Mouse (Mus musculus) cerebellum, postnatal 36 days (tissue): ENCODE results near the gene Rpl36a.
"Not testable (repeated sequence)": the region's sequence is repeated elsewhere in the genome, so short reads cannot be mapped to it uniquely, and the experiment has no call there.

ENCODE experiments used
- DNase-seq, 2 experiments: peaks; one replicate each; pipeline ENCODE4 v3.0.0; 2021 to 2022; ENCODE audit warnings: mixed read lengths in 2 of 2

Gene Rpl36a

DNA sequence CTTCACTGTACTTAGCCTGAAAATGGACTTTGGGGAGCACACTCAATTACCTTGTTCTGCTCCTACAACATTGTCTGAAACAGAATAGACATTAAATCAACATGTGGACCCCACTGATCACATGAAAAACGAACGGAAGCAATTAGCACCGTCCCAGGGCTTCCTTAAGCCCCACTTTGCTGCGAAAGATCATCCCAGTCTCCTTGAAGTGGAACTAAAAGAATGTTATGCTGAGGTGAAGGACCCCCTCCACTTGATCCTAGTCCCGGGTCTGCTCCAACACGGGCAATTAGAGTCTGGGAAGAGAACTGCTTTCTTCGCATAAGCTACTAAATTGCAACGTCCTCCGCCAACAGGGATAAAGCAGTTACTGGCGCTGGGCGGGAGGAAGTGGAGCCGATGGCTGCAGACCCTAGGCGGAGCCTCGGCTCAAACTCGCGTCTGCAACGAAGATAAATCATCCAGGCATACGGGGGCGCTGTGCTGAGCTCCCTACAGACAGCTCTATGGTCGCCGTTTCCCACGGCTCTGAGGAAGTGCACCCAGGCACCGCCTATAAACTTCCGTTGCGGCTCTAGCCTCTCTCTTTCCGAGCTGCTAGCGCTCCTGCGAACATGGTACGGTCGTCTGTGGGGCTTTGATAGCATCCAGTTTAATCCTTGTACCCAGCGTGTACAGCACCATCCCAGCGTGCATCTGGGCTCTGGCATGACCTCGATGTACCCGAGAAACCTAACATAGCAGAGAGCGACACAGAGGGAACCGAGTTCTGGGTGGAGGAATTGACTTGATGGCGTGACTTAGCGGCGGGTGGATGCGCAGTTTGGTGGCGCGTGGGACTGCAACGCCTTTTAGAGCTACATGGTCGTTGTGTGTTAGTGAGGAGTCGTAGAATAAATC lies at the start of gene Rpl36a:
Gene Rpl36a (plus strand): TSS at position 552 of the 900 bp plus-strand sequence.
- DNase-seq: peak; percentile 88 to 89

- not testable (repeated sequence) for DNase-seq
These were observed 45.7 kb upstream of the Rpl36a start for GRCm38 (mm10) chrX:134539795-134540194.

DNA sequence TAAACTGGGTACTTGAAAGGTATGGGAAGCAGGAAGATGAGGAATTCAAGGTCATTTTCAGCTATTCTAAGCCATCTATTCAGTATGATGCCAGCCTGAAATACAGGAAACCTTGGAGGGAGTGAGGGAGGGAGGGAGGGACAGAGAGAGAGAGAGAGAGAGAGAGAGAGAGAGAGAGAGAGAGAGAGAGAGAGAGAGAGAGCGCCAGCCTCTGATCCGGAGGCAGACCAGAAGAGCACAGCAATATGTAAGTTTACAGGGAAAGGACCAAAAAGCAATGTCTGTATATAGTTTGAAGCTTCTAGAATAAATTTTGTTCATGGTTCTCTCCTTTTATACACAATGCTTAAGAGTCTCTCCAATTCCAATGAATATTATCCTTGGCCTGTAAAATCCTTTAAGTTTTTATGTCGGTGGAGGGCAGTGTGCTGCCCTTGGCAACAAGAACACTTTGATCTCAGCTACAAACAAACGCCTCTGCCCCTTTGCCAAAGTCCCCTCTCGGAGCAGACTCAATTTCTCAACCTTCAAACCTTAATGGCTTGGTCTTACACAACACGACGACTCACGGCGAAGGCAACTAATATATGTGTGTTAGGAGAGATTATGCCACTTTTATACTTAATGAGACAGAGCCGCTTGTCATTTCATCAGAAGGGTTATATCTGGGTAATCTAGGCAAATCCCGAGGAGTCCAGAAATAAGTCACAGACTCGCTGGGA lies 44.9 kb upstream of the Rpl36a start:
- DNase-seq: no peak

DNA sequence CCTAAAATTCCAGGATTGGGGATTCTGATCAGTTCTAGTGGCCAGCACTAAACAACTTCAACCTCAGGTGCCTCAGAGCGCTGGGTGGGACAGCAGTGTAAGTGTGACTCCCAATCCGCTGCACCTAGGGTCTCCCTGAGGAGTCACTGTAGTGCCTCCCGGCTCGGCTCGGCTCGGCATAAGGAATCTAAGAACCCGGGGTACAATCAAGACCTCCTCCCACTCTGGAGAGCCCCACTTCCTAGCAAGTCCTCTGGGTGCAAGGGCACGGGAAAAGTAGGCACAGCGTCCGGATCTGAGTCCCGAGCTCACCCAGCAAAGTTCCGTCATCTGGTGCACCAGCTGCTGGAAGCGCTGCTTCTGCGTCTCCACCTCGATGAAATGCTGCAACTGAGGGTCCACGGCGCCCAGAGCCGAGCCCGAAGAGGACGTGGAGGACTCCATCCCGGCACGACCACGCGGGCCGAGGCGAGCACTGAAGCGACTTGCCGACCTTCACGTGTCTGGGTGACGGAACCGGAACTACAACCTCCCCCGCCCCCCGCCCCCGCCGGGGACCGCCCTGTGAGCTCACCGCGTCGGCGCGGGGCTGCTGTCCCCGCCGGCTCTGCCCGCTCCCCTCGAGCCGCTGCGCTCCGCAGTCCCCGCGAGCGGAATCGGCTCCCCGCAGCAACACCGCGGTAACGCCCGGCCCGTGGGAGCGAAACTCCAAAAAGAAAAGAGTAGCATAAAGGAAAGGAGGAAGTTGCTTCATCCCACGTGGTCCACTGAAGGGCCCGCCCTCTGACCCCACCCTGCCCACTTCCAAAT lies 44.1 kb upstream of the Rpl36a start, which contains the start of gene Timm8a1:
Gene Timm8a1 (minus strand): TSS at position 721 of the 810 bp plus-strand sequence.
- peak; percentile 34 to 35 for DNase-seq

GRCm38 (mm10) chrX:134541955-134542308 lies 43.5 kb upstream of the Rpl36a start:
- DNase-seq: no peak

DNA sequence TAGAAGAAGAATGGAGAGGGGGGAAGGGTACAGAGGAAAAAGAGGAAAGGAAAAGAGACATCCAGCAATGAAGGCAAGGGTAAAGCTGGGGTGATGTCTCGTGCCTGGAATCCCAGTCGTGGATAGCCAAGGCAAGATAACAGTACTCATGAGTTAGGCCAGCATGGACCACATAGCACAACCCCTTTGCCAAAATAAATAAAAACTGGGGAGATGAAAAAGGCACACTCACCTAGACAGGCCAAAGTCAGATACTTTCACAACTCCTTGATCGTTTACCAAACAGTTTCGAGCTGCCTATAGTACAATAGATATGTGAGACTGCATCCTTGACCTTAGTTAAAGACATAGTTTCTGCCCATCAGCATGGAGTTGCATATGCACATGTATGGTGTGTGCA lies 38.1 kb upstream of the Rpl36a start:
- no peak for DNase-seq

- peak in 1 of 2 experiments; percentile 27 for DNase-seq
These were observed 34.6 kb upstream of the Rpl36a start for GRCm38 (mm10) chrX:134550903-134551302.

DNA sequence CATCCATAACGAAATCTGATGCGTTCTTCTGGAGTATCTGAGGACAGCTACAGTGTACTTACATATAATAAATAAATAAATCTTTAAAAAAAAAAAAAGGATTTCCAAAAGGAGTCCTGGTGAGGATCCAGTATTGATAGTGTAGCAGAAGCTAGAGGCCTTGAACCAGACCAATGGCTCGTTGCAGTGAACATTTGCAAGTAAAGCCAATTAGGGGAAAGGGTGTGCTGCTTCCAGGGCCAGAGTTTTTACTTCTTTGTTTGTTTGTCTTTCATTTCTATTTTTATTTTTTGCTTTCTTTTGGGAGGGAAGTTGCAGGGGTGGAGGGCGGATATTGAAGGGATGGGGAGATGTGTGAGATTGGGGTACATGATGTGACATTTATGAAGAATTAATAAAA lies 32.1 kb upstream of the Rpl36a start:
- no peak for DNase-seq

GRCm38 (mm10) chrX:134554425-134554824 lies 31.0 kb upstream of the Rpl36a start:
- no peak for DNase-seq

GRCm38 (mm10) chrX:134564326-134564725 lies 21.1 kb upstream of the Rpl36a start:
- DNase-seq: no peak

GRCm38 (mm10) chrX:134566536-134567222 lies 18.8 kb upstream of the Rpl36a start:
- no peak for DNase-seq

- no peak for DNase-seq
These were observed 7.6 kb upstream of the Rpl36a start for GRCm38 (mm10) chrX:134577896-134578295.

DNA sequence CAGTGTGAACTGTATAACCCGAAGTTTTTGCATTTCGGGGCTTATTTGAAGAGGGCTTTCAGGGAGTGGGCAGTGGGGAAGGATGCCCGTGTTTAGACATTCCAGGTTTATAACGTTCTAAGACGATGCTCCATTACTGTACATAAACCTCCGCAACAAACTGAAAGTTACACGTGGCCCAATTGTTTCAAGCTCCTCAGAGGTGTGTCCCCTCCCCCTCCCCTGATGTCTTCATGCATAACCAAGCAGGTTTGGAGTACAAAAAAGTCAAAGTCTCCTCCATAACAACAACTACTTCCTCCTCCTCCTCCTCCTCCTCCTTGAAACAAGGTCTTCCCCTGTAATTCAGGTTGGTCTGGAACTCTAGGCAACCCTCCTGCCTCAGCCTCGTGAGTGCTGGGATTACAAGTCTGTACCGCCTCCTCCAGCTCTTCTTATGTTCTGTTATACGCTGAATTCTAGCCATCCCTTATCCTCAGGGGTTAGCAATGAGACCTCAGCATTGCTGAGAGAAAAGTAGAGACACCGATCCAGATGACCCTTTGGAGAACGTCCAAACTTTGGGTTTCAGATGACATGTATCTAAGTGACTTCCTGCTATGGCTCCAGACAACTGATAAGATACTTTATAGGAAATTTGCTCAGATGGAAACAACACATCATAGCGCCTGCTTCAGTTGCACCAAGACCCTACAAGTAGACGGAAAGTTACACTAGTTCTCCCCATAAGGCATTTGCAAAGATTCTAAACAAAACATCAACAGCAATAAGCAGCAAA lies 4.7 kb upstream of the Rpl36a start:
- no peak for DNase-seq

DNA sequence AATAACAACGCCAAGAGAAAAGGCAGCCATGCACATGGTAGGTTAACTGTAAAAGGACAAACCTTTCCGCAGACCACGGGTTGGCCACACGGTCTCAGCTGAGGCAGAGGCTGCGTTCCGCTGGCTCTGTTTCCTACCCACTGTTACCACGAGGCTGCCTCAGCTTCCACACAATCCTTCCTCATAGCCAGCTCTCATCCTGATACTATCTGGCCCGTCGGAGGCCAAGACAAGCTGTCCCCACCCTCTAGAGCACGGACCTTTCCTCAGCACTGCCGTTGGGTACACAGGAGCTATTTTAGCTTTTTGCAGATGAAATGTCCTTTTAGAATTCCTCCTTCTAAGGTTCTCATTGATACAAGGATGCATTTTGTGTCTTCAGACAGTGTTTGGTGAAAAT lies 3.2 kb upstream of the Rpl36a start:
- DNase-seq: no peak

- no peak for DNase-seq
These were observed 2.4 kb upstream of the Rpl36a start, which contains the start of gene Btk for GRCm38 (mm10) chrX:134582888-134583669. Gene Btk (minus strand): TSS chrX:134583570.

DNA sequence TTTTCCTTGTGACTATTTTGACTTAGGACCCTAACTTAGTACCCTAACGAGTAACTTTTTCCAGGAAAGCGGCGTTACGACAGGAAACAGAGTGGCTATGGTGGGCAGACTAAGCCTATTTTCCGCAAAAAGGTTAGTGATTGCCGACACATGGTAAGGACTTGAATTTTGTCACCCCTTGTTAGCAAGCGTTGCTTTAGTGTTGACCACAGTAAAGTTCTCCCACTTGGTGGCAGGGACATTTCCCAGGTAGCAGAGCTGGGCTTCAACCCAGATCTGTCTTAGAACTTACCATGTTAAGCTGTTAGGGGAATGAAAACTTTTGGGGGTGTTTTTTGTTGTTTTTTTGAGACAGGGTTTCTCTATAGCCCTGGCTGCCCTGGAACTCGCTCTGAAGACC lies 993 bp downstream of the Rpl36a start:
- DNase-seq: no peak

DNA sequence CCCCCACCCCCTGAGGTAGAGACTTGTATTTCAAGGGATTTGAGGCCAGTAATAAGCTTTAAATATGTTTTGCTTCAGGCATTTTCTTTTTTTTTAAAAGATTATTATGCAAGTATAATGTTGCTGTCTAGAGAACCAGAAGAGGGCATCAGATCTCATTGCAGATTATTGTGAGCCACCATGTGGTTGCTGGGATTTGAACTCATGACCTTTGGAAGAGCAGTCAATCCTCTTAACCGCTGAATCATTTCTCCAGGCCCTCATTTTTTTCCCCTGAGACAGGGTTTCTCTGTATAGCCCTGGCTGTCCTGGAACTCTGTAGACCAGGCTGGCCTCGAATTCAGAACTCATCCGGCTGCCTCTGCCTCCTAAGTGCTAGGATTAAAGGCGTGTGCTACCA lies 2.8 kb downstream of the Rpl36a start:
- no peak for DNase-seq

DNA sequence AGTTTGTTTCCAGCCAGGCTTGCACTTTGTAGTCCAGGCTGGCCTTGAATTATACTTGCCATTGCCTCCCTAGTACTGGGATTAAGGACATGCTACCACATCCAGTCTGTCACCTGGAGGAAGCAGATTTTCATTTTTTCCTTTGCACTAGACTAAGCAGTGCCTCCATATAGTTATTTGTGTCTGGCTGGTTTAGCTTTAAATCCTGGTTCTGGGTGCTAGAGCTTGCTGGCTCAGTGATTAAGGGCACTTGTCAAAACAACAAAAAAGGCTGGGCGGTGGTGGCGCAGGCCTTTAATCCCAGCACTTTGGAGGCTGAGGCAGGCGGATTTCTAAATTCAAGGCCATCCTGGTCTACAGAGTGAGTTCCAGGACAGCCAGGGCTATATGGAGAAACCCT lies 3.5 kb downstream of the Rpl36a start:
- no peak for DNase-seq

GRCm38 (mm10) chrX:134589836-134590235 lies 4.4 kb downstream of the Rpl36a start:
- DNase-seq: no peak

DNA sequence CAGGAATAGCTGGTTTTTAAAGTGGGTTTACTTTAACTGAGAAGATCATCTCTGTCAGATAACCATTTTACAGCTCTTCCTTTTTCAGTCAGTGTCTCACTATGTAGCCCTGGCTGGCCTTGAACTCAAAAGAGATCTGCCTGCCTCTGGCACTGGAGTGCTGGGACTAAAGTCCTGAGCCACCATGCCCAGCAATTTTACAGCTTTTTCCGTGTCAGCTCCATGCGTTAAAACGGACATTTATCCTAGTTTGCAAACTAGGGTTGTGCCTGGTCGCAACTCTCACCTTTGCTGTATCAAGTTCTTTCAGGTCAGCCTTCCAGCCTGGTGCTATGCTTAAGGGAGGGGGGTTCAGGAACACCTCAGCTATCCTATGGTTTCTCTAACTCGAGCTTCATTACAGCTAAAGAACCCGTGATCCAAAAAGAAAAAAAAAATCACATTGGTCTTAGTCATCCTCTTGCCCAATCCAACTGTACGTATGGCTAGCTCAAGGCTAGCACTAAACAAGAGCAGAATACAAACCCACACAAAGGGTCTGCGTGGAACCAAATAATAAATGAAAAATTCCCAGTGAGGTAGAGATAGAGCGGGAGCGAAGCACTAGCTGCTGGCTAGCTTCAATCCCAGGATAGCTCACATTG lies 14.6 kb downstream of the Rpl36a start:
- no peak for DNase-seq
